Mouse (Mus musculus): ENCODE data around the gene Lrrc23.
A peak's percentile ranks its signal among the peaks of the same experiment; 100 is the strongest.

Lrrc23 gene

GRCm38 (mm10) chr6:124767920-124768703 lies 11.4 kb downstream of the Lrrc23 start:
- DNase-seq (ENCODE audit: low read depth) = no peak

- no peak for DNase-seq (ENCODE audit: low read depth)
Observed at GRCm38 (mm10) chr6:124767536-124767919, 12.0 kb downstream of the Lrrc23 start.

GRCm38 (mm10) chr6:124765951-124766350 lies 13.6 kb downstream of the Lrrc23 start:
- no peak for DNase-seq (ENCODE audit: low read depth)

- DNase-seq (ENCODE audit: low read depth) = peak; percentile 73
Observed at GRCm38 (mm10) chr6:124759259-124759658, 20.3 kb downstream of the Lrrc23 start.

- DNase-seq (ENCODE audit: low read depth) = no peak
Observed at GRCm38 (mm10) chr6:124758849-124759232, 20.7 kb downstream of the Lrrc23 start.

- DNase-seq (ENCODE audit: low read depth) = no peak
Observed at GRCm38 (mm10) chr6:124757909-124758848, 21.3 kb downstream of the Lrrc23 start.

GRCm38 (mm10) chr6:124757351-124757880 lies 22.1 kb downstream of the Lrrc23 start:
- no peak for DNase-seq (ENCODE audit: low read depth)

GRCm38 (mm10) chr6:124756652-124757350 lies 22.7 kb downstream of the Lrrc23 start:
- no peak for DNase-seq (ENCODE audit: low read depth)

GRCm38 (mm10) chr6:124755831-124756595 lies 23.5 kb downstream of the Lrrc23 start, which contains the start of the genes Gm45234 and Atn1:
Gene Gm45234 (minus strand): TSS chr6:124756021.
Gene Atn1 (minus strand): TSS chr6:124756524.
- DNase-seq (ENCODE audit: low read depth) = no peak

- DNase-seq (ENCODE audit: low read depth) = no peak
Observed at GRCm38 (mm10) chr6:124755306-124755705, 24.2 kb downstream of the Lrrc23 start.

GRCm38 (mm10) chr6:124753861-124754260 lies 25.7 kb downstream of the Lrrc23 start:
- DNase-seq (ENCODE audit: low read depth) = no peak

GRCm38 (mm10) chr6:124750405-124750804 lies 29.1 kb downstream of the Lrrc23 start:
- no peak for DNase-seq (ENCODE audit: low read depth)

- no peak for DNase-seq (ENCODE audit: low read depth)
Observed at GRCm38 (mm10) chr6:124746654-124747632, 32.6 kb downstream of the Lrrc23 start.

- no peak for DNase-seq (ENCODE audit: low read depth)
Observed at GRCm38 (mm10) chr6:124746296-124746605, 33.3 kb downstream of the Lrrc23 start.

- peak; percentile 93 for DNase-seq (ENCODE audit: low read depth)
Observed at GRCm38 (mm10) chr6:124745490-124746295, 33.8 kb downstream of the Lrrc23 start.

GRCm38 (mm10) chr6:124744755-124745321 lies 34.7 kb downstream of the Lrrc23 start:
- DNase-seq (ENCODE audit: low read depth) = no peak

- DNase-seq (ENCODE audit: low read depth) = no peak
Observed at GRCm38 (mm10) chr6:124743647-124744046, 35.9 kb downstream of the Lrrc23 start.

GRCm38 (mm10) chr6:124742839-124743514 lies 36.5 kb downstream of the Lrrc23 start:
- DNase-seq (ENCODE audit: low read depth) = no peak
